Mouse (Mus musculus) intestine, embryonic 15.5 days (tissue): Measurements from ENCODE around the gene Ociad1. TPM values are rescaled to one million over a fixed set of nuclear protein-coding genes. Genes with fewer than 3 reads are reported as not detected.

Source experiments
- polyA plus RNA-seq: library from polyadenylated mRNA; unstranded; fragments of >200 nt; fragmentation: Nextera tagmentation; extraction: Ambion mirVana; gene quantifications from 2 replicates; pipeline ENCODE4 v1.2.1, GENCODE M21; 2015

Gene Ociad1
- polyA plus RNA-seq, 1 experiment from 2014 or later: 246 TPM

Other genes with a start within 250 kb of the Ociad1 start
- gene Fryl, start 36.2 kb upstream of the Ociad1 start, polyA plus RNA-seq: 27.1 and 28.4 TPM in 2 replicates
- 192 and 216 TPM in 2 replicates for gene Ociad2, start 48.2 kb downstream of the Ociad1 start, polyA plus RNA-seq
- gene Cwh43, start 113.3 kb downstream of the Ociad1 start, polyA plus RNA-seq: 0.15 and 0.20 TPM in 2 replicates
- gene Dcun1d4, start 188.2 kb downstream of the Ociad1 start, polyA plus RNA-seq: 18.0 and 20.9 TPM in 2 replicates